Mouse (Mus musculus): ENCODE measurements around the gene Nipal4.

Gene Nipal4

DNA sequence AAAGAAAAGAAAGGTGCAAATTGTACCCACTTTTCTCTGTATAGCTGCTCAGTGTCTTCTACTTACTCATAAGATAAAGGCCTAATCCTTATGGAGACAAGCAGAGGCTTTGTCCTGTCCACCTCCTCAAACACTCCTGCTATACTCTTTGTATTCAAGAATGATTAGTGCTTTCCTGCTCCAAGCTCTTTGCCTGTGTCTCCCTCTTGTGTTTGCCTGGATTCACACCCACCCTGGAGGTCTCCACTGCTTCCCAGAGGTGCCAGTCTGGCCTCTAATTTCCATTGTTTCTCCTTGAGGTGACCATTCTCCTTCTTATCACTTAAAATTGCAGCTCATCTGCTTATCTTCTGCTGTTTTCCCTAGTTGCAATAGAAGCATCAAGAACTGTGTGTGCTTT, 8.8 kb downstream of the Nipal4 start:
- DNase-seq (ENCODE audit: low read depth, low spot score) = no peak

DNA sequence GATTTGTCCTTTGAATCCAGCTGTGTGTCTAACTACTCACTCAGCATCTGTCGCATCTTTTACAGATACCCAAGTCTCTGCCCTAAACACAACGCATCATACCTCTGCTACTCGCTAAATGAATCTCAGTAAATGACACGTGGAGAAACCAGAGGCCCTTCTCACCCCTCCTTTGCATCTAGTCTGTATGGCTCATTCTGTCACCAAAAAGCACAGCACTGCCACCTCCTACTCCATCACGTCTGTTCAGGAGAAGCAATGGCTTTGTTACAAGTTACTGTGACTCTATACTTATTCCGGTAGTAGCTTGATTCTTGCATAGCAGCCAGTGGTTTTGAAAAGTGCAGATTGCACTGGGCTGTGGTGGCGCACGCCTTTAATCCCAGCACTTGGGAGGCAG, 9.4 kb downstream of the Nipal4 start:
- no peak for DNase-seq (ENCODE audit: low read depth, low spot score)

DNA sequence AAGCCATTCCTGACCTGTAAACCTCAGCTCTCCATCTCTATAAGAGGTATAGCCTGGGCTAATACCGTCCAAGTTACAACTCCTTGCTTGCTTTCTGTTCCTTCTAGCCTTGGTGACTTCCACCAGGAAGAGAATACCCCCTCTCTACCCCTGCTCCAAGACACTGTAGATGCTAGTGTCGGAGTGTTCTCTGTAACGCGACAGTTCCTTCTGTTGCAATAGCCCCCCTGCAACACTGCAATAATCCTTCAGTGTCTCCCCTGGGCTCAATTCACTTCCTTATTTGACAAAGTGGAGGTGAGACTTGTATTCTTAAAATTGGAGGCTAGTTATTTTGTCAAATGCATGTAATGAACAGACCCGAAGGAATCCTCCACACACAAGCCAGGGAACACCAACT, 19.7 kb downstream of the Nipal4 start:
- DNase-seq (ENCODE audit: low read depth, low spot score) = no peak

DNA sequence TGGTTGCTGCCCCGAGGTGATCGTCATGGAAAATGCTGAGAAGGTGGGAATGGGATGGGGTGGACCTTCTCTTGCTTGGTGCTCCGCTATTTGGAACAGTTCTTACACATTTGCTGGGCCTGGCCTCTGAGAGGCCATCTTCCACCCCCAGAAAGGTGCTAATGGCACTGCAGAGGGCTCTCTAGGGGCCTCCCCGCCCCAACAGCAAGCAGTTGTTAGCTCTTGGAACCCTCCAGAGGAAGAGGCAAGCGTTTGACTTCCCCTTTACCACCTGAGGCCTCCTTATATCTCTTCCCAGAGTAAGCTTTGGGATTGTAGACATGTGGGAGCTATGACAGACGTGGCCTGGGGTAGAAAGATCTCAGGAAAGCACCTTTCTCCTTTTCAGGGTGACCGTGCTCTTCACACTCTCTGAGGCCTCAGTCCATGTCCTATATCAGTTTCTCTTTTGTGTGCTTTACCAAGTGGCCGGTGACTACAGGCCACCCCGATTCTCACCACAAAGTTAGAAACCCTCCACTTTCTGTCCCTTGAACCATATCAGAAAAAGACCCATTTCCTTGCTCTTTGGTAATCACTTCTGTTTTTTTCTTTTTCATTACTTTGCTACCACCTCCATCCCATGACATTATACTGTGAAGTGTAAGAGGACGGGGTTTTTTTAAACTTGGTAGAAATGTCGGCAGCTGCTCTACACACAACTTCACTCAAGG, 21.0 kb downstream of the Nipal4 start:
- no peak for DNase-seq (ENCODE audit: low read depth, low spot score)

DNA sequence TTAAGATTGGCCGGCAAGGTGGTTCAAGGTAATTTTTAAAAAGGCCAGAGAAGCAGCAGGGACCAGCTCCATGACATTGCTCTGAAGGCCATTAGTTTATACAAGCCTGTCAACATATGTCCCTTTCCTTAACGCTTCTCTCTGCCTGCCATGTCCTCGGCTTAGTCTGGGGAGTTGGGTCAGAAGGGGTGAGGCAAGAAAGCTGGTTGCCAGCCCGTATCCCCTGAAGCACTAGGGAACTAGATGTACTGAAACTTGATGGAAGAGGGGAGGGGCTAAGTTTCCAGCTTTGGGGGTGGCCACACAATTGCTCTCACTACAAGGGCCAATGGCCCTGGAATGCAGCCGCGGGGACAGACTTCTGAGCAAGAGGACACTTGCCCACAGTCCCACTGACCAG, 23.0 kb downstream of the Nipal4 start:
- no peak for DNase-seq (ENCODE audit: low read depth, low spot score)

DNA sequence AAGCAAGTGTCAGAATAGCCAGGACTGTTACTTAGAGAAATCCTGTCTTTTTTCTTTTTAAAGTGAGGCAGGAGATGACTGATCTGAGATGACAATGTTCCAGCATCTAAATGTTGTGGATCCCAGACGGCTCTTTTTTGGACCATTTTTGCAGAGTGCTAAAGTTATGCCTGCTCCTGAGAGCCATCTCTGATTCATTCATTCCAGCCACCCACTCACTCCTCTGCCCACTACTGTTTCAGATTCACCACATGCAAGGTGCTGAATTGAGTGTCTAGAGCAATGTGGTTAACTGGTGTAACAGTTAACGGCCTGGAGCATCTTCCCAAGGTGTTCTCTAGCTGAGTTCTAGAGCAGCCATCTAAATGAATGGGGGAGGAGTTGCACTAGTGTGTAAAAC, 31.4 kb downstream of the Nipal4 start:
- DNase-seq (ENCODE audit: low read depth, low spot score) = peak; percentile 54

DNA sequence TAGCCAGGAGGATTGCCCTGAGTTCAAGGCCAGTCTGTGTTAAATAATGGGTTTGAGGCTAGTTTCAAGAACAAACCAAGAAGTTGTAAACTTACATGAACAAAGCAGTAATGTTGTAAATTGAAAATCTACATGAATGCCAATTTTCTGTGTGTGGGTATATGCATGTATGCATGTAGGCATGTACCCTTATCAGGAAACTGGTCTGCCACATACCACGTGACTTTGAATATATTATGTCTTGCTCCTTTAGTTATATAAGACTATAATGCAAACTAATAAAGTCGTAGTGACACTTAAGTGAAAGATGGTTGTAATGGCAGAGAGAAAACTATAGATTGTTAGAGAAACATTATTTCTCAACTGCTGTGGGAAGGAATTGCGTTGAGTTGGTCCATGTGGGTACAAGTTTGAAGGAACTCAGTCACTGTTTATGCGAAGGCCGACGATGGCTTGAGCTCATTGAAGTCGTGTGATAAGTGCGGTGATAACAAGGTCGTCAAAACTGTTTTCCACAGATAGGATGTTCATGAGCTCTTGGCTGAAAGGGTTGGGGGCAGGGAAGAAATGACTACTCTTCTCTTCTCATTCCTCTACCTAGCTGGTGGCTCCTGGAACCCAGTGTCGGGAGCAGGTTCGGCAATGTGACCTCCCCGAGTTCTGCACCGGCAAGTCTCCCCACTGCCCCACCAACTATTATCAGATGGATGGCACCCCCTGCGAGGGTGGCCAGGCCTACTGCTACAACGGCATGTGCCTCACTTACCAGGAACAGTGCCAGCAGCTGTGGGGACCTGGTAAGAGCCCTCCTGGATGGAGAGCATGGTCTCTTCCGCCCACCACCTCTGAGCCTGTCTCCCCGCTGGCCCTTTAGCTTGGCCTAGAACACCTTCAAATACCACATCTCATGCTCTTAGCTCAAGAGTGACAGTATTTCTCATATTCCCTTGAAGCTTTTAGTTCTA, 35.0 kb downstream of the Nipal4 start:
- DNase-seq (ENCODE audit: low read depth, low spot score) = no peak

DNA sequence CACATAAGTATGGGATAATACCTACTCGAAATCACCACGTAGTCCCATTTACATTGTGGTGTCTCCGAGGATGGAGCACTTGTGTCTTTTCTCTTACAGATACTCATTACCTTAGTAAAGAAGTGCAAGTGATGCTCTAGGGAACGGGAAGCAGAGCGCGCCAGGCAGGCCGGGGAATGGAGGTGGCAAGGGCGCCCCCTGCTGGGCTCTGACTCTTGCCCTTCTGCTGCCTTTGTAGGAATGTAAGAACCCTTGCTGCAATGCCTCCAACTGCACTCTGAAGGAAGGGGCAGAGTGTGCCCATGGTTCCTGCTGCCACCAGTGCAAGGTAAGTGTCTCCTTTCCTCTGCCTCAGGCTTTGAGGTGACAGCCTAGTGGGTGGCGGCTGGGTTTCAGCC, 37.8 kb downstream of the Nipal4 start:
- peak; percentile 89 for DNase-seq (ENCODE audit: low read depth, low spot score)

DNA sequence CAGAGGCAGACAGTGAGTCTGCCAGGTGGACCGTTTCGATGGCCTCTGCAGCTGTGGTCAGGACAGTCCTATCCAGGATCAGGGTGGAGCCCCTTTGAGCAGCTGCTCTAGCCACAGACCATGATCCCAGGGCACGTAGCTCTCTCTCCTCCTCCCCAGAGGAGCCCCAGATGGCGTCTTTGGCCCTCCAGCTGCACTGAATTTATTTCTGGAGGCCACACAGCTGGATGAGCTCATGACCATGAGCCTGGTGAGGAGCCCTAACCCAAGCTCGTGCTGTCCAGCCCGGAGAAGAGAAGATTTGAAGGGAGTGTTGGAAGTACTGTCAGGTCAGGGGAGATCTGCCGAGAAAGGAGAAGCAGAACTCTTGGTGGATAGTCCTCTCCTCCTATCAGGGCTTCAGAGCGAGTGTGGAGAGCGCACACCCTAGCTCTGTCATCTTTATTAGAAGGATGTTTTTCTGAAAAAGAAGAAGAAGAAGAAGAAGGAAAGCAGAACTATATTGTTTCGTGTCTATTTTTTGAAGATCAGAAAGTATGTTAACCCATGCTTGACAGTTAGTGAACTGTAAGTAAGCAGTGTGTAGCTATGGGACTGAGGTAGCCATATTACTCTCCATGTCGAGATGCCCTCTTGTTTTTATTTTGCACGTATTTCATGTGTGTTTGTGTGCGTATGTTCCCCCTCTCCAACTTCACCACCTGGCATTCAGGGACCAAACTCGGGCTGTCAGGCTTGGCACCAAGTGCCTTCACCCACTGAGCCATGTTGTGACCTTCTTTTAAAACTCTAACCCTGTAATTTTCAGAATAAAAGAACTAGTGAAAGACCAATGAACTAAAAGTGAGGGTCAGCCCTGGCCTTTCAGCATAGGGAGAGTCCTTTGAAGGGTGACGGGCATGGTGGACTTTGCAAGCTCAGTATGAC, 38.4 kb downstream of the Nipal4 start:
- no peak for DNase-seq (ENCODE audit: low read depth, low spot score)

DNA sequence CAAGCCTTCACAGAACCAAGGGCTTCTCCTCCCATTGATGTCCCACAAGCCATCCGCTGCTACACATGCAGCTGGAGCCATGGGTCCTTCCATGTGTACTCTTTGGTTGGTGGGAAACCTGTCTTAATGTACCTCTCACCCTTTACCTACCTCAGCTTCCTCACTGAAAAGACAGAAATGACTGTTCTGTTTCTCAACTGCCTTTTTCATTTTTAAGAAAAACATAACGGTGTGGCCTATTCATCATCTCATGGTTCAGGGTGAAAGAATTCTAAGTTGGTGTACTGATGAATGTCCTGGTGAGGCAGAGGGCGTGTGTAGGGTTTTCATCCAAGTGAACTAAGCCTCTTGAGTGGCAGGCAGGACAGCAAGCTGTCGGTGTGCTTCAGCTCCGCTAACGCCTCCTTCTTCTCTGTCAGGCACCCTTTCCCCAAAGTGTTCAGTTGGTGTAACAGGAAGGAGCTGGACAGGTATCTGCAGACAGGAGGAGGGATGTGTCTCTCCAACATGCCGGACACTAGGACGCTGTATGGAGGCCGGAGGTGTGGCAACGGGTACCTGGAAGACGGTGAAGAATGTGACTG, 39.4 kb downstream of the Nipal4 start:
- DNase-seq (ENCODE audit: low read depth, low spot score) = peak; percentile 31

DNA sequence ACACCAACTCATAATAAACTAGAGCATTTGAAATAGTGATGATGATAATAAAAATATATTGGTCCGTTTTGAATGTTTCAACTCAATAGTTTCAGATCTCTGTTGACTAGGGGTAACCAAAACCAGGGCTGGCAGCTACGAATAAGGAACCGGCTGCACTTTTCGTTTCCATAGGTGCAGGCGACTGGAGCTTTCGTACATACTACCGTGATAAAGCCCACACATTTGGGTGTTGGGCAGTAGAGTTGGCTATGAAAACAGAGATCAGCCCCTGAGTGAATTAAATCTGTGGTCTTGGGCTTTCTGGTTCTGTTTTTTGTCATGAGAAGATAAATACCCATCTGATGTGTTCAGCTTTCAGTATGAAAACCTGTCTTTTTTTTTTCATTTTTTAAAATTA, 40.0 kb downstream of the Nipal4 start:
- DNase-seq (ENCODE audit: low read depth, low spot score) = peak; percentile 35

DNA sequence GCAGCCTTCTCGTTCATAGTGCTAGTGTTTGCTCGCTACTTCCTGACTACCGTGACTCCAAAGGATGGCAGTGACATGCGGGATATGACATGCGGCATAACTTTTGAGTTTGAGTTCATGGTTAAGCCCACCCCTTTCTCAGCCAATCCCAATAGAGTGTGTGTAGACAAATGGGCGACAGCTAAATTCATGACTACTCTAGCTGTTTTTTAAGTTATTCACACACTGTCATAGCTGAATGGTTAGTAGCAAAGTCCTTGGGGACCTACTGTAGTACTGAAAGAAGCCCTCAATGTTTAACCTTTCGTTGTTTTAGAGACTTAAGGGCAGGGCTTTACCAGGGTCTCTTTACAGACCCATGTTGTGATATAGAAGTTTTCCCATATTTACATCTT, 40.5 kb downstream of the Nipal4 start:
- no peak for DNase-seq (ENCODE audit: low read depth, low spot score)

DNA sequence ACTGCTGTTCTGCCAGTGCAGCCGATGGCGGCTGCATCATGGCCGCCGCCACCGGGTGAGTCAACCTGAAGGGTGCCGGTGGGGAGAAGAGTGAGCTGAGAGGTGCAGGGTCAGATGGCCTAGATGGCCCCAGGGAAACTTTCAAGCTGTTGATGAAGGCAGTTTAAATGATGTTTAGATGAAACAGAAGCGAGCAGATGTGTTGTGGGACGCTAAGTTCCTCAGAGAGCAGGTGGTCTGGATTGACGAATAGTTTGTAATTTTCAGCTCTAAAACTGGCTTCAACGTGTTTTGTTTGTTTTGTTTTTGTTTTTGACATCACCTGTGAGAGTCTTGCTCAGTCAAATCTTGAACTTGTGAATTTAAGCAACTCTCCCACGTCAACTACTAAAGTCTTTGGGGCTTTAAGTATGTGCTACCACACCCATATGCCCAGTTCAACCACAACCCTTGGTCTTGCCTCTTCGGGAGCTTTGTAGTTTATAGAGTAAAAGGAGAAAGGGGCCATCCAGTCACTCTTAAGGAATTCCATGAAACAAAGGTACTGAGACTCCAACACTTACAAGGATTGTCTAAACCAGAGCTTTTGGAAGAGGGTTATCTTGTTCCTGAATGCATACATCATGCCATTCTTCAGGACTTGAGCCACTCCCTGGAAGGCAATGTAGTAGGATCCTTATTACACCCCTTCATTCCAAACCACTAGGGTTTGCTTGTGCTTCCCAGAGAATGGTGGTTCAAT, 41.0 kb downstream of the Nipal4 start:
- no peak for DNase-seq (ENCODE audit: low read depth, low spot score)

DNA sequence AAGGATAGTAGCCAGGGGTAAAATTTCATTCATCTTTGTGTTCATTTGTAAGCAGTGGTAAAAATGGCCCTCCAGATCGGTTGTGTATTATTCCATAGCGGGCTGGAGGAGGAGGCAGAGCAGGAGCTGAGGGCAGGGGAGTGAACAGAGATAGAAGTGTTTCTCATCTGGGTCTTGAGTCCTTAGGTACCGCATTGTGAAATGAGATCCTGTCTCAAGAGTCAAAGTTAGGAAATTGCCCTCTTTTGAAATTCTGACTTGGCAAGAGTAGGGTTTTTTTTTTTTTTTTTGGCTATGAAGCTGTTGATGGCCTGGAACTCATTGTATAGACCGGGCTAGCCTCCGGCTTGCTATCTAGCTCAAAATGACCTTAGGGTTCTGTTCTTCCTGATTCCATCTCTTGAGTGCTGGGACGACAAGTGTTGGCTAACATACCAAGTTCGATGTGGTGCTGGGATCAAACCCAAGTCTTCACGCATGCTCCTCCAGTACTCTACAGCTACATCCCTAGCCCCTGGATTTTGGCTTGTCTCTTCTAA, 42.9 kb downstream of the Nipal4 start:
- no peak for DNase-seq (ENCODE audit: low read depth, low spot score)

DNA sequence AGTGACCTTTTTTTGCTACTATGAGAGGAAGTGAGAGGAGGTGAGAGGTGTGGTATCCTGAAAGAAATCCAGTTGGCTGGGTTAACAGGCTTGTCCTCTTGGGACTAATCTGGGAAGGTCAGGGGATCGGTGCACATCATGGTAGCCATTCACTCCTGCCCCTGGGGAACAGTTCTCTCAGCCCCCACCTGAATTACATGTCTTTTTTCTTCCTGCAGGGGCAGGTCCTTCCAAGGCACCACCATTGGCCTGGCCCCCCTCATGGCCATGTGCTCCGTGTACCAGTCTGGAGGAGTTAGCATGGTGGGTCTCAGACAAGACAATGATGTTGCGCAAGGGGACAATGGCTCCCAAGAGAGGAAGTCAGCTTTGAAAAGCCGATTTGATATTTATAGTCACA, 43.4 kb downstream of the Nipal4 start:
- no peak for DNase-seq (ENCODE audit: low read depth, low spot score)

DNA sequence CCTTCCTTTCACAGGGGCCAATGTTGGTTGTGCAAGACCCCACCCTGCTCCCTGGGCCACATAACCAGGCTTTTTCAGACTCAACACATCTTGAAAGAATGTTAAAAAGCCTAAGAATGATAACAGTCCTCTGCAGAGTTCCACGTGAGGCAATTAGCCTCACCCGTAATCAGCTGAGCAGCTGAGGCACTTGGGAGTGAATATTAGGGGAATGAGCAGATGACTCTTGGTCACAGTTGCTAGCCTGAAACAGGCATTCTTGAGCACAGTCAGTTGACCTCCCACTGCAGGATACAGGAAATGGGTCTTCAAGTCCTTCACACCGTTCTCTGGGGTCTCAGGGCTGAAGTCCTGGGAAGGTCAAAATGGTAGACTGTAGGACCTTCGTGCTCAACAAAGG, 44.6 kb downstream of the Nipal4 start:
- no peak for DNase-seq (ENCODE audit: low read depth, low spot score)

DNA sequence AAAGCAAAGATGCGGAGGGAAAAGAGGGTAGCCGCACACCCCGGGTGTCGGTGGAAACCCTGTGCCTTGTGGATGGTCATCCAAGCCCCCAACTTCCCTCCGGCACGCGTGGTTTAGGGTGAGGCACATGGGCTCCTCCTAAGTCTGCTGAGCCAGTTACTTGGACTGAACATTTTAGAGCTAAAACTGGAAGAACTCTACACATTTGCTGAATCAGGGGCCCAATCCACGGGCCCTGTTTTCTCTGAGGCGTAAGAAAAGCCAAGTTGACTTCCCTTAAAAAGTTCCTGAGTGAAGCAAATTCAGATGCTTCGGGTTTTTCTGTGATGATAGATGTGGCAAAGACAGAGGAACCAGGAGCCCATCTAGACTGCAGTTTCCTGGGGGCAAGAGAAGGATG, 46.2 kb downstream of the Nipal4 start:
- no peak for DNase-seq (ENCODE audit: low read depth, low spot score)

DNA sequence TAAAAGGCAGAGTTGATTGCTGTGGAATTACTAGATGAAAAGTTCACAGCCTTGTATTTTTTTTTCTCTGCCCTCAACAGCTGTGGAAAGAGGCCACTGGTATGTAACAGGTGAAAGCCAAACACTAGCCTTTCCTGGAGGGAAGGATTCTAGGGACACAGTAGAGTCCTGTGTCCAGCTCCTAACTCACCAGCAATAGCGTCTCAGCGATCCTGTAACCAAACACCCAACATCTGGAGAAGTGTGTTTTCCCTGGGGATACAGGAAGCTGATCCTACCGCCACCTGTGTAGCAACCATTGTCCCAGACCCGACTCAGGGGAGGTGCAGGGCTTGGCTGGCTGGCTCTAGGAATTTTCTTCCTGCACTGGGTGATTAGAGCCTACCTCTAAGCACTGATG, 46.7 kb downstream of the Nipal4 start:
- no peak for DNase-seq (ENCODE audit: low read depth, low spot score)

DNA sequence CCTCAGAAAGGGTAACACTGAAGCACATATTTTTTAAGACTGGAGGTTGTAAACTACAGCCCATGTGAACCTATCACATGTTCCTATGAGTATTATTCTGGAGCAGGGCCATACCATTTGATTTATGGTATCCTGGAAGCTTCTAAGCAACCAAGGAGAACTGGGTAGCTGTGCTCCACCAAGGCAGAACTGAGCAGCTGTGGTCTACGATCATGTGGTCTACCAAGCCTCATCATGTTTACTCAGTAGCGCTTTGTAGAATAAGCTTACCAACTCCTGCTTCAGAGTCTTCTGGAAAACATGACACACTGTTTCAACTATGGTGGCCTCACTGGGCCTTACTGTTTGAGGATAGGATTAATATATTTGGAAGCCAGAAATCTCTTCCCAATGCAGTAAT, 49.8 kb downstream of the Nipal4 start:
- no peak for DNase-seq (ENCODE audit: low read depth, low spot score)

DNA sequence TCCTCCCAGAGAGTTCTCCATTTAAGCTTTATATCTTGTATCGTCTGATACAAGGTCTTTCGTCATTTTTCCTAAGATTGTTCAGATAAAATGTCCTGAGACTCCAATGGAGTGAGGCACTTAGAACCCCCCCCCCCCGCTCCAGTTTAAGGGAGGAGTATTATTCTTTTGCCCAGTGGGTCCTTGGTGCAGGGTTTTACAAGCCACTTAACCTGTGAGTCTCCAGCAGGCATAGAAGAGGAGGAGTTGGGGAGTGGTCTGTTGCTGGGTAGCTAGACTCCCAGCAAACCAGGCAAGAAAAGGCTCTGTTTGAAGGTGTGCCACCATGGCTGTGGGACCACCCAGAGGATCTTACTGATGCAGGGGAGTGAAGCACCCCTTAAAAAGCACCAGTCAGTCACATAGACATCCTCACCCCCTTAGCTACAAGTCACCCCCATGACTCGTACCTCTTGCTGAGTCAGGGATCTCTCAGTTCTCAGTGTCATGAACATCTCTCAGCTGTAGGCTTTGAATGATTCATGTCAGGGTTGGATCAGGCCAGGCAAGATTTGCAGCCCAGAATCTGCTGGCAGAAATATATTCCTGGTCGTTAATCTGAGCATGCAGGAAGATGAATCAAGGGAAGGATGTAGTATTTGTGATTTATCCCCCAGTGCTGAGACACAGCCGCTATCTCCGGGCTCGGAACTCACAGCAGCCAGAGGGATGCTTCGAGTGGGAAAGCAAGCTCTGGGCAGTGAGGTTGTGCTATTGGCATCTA, 50.7 kb downstream of the Nipal4 start:
- no peak for DNase-seq (ENCODE audit: low read depth, low spot score)

All from CD4-positive, CD25-positive, alpha-beta regulatory T cell, adult 2 months (primary cell).